Mouse (Mus musculus) neural tube, postnatal 0 days (tissue): ENCODE results near the gene Ppp1ca. TPM values are rescaled to one million over a fixed set of nuclear protein-coding genes. Genes with fewer than 3 reads are reported as not detected.

Source experiments
- microRNA-seq: library from miRNA; unstranded; fragments of <30 nt; microRNA quantifications from one replicate; pipeline ENCODE4, GENCODE M21; 2016
- polyA plus RNA-seq: library from polyadenylated mRNA; unstranded; fragments of >200 nt; fragmentation: Nextera tagmentation; extraction: Ambion mirVana; gene quantifications from 2 replicates; pipeline ENCODE4 v1.2.1, GENCODE M21; 2015

The Ppp1ca gene
- polyA plus RNA-seq: 572 and 576 TPM in 2 replicates

GRCm38 (mm10) chr19:4191528-4192250 lies at the start of gene Ppp1ca:
TSS of gene Ppp1ca (plus strand) at chr19:4192065.

DNA sequence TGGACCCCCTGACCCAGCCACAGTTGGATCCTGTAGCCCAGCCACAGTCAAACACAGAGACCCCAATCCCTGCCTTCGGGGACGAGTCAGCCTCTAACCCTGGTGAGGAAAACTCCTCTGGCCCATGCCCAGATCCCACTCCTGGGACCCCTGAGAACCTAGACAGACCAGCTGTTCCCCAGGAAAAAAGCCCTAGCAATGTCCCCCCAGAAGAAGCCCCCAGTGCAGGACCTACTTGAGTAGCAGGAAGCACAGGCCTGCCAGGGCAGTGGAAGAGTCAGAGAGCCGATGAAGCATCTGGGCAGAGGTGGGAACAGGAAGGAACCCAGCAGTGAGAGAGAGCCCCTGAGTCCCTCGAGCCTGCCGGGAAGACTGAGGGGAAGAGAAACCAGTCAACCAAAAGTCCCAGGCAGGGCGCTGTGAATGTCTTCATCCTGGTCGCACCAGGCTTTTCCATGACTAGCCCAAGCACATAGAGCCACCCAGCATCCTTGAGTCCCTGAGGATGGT lies 48.1 kb upstream of the Ppp1ca start, which contains the start of gene Cabp4:
Cabp4 (minus strand) TSS at position 275 of the 510 bp plus-strand sequence.

GRCm38 (mm10) chr19:4148491-4148806 lies 43.4 kb upstream of the Ppp1ca start, which contains the start of gene Coro1b:
TSS of gene Coro1b (plus strand) at chr19:4148619.

GRCm38 (mm10) chr19:4153232-4153654 lies 38.6 kb upstream of the Ppp1ca start, which contains the start of gene Ptprcap:
TSS of gene Ptprcap (plus strand) at chr19:4153604.

DNA sequence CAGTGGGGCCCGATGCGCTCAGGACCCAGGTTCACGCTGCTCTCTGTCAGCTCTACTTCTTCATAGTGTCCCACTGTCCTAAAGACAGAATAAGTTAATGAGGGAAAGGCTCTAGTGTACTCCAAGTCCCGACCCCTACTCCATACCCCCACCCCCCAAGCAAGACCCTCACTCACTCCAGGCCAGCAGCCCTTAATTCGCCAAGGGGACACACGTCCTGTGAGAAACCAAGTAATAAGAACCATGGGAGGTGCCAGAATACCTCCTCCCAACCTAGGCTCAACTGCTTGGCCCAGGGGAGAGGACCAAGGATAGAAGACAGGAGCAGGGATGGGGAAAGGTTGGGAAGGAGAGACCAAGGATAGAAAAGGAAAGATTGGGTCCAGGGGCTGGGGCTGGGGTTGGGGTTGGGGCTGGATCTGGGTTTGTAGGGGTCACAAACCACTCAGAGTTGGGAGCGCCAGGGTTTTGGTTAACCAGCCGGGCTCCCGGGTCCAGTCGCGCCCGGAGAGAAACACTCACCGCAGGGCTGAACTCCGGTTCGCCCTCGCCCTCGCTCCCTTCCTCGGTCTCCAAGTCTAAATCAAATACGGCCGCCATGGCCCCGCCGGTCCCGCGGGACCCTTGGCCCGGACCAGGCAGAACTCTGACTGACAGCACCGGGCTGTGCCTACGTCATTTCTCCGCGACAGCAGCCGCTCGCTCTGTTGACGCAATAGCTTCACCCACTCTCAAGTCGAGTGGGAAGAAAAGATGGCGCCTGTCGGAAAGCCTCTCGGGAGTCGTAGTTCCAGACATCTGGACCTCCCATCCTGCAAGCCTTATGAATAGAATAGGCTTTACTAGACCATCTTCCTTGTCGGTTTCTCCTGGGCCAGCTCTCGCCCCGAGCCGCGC lies 29.0 kb upstream of the Ppp1ca start, which contains the start of gene Rps6kb2:
Rps6kb2 (minus strand) TSS at position 709 of the 897 bp plus-strand sequence.

GRCm38 (mm10) chr19:4175368-4175947 lies 16.4 kb upstream of the Ppp1ca start, which contains the start of gene Carns1:
TSS of gene Carns1 (minus strand) at chr19:4175479.

DNA sequence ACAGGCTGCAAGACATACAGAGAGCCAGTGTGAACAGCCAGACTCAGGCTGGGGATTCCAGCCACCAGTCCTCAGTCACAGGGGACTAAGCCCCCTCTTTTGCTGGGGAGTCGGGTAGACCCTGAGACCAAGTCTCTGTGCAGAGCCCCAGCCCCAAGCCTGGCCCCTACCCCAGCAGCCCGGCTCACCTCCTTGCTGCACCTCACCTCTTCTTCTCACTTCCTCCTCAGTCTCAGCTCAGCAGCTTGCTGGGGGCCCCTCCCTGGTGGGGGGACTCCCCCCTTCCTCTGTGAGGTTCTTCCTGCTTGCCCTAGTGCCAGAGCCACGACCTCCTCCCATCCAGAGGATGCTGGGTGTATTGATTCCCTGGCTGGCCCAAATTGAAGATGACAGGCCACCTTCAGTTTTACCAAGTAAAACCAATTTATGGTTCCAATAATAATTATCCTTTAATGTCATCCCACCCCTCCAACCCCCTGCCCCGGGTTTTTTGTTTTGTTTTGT lies 982 bp upstream of the Ppp1ca start, which contains the start of gene Tbc1d10c:
Tbc1d10c (minus strand) TSS at position 454 of the 504 bp plus-strand sequence.

DNA sequence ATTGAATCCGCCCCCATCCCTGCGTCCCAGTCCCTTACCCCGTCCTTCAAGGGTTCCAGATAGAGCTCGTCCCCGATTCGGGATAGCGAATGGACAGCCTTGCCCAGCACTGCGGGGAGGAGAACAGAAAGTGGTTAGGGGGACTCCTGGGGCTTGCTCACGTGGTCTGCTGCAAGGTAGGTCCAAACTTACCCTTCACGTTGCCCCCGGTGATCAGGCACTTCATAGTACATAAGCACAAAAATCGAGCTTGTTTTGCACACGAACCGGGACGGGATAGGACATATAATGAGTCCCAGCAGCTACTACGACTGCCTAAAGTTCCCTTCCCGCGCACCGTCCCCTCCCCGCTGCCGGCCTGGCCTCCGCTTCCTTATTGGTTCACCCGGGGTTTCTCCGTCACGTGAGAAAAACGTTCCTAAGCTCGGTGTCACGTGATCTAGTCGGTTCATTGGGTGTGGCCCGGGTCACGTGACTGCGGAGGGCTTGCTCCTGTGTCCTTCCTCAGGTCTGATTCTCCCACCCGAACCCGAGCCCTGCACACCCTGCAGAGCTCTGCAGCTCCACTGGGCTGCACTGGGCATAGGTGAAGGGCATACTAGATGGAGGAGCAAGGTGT lies 9.5 kb downstream of the Ppp1ca start, which contains the start of gene Rad9a:
Rad9a (minus strand) TSS at position 372 of the 619 bp plus-strand sequence.

DNA sequence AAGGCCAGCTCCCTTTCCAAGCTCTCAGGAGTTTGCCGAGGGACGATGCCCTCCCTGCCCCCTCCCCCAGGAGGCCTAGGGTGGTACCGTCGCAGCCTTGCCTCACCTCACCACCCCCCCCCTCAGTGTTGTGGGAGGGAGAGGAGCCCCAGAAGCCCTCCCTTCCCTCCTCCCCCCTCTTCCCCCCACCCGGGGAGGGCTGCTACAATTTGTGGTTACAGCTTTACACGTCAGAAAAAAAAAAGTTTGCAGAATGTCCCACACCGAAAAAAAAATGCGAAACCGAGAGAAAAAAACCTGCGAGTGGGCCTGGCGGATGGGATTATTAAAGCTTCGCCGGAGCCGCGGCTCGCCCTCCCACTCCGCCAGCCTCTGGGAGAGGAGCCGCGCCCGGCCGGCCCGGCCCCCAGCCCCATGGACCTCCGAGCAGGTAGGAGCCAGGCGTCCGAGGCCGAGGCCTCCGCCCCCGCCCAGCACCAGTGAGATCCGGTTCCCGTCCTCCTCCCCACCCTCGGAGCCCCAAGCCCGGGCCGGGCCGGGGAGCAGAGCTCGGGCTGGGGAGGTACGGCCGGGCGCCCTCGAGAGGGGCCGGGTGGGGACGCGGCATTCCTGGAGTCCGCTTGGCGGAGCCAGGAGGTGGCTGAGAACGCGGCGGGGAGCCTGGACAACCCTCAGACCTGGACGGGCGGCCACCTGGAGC lies 22.4 kb downstream of the Ppp1ca start, which contains the start of the genes Clcf1 and AC109138.7:
Clcf1 (plus strand) TSS at position 168 of the 700 bp plus-strand sequence.
AC109138.7 (plus strand) TSS at position 287 of the 700 bp plus-strand sequence.

GRCm38 (mm10) chr19:4231253-4232185 lies 39.7 kb downstream of the Ppp1ca start, which contains the start of gene Pold4:
TSS of gene Pold4 (plus strand) at chr19:4231899.

Small RNA genes lying within 50 kb of the gene (microRNA-seq; reads per million reads assigned to microRNA genes)
- not detected for gene Gm26115

Other genes with a start within 250 kb of the Ppp1ca start
- not detected in 2 replicates for gene Aldh3b3, start 233.4 kb upstream of the Ppp1ca start, polyA plus RNA-seq
- gene Aldh3b2, start 219.7 kb upstream of the Ppp1ca start, polyA plus RNA-seq: 0.45 TPM in 2 replicates
- 4.4 and 5.1 TPM in 2 replicates for gene Acy3, start 205.5 kb upstream of the Ppp1ca start, polyA plus RNA-seq
- 0.12 TPM in 1 of 2 replicates, not detected in the other for gene Tbx10, start 199.3 kb upstream of the Ppp1ca start, polyA plus RNA-seq
- 26.9 and 27.1 TPM in 2 replicates for gene Nudt8, start 191.5 kb upstream of the Ppp1ca start, polyA plus RNA-seq
- 2.2 and 2.6 TPM in 2 replicates for gene Gm49405, start 191.4 kb upstream of the Ppp1ca start, polyA plus RNA-seq
- gene Doc2g, start 188.8 kb upstream of the Ppp1ca start, polyA plus RNA-seq: 3.2 TPM in 2 replicates
- 281 and 291 TPM in 2 replicates for gene Ndufv1, start 179.3 kb upstream of the Ppp1ca start, polyA plus RNA-seq
- 590 and 603 TPM in 2 replicates for gene Gstp1, start 154.1 kb upstream of the Ppp1ca start, polyA plus RNA-seq
- gene Gstp2, start 146.0 kb upstream of the Ppp1ca start, polyA plus RNA-seq: 0.48 and 2.7 TPM in 2 replicates
- gene Gstp3, start 132.5 kb upstream of the Ppp1ca start, polyA plus RNA-seq: not detected in 2 replicates
- gene Cabp2, start 110.5 kb upstream of the Ppp1ca start, polyA plus RNA-seq: not detected in 2 replicates
- 74.2 and 77.2 TPM in 2 replicates for gene Cdk2ap2, start 94.9 kb upstream of the Ppp1ca start, polyA plus RNA-seq
- 90.8 and 110 TPM in 2 replicates for gene Pitpnm1, start 92.1 kb upstream of the Ppp1ca start, polyA plus RNA-seq
- gene Aip, start 66.2 kb upstream of the Ppp1ca start, polyA plus RNA-seq: 103 and 106 TPM in 2 replicates
- not detected in 2 replicates for gene Gpr152, start 52.3 kb upstream of the Ppp1ca start, polyA plus RNA-seq
- gene Cabp4, start 48.0 kb upstream of the Ppp1ca start, polyA plus RNA-seq: 0.26 and 0.76 TPM in 2 replicates
- gene Coro1b, start 43.4 kb upstream of the Ppp1ca start, polyA plus RNA-seq: 94.3 and 112 TPM in 2 replicates
- gene Ptprcap, start 38.5 kb upstream of the Ppp1ca start, polyA plus RNA-seq: 0.70 TPM in 1 of 2 replicates, not detected in the other
- gene Rps6kb2, start 28.7 kb upstream of the Ppp1ca start, polyA plus RNA-seq: 41.9 and 53.4 TPM in 2 replicates
- gene Carns1, start 16.6 kb upstream of the Ppp1ca start, polyA plus RNA-seq: 6.2 and 6.6 TPM in 2 replicates
- gene Tbc1d10c, start 781 bp upstream of the Ppp1ca start, polyA plus RNA-seq: 1.2 and 1.6 TPM in 2 replicates
- gene Rad9a, start 9.6 kb downstream of the Ppp1ca start, polyA plus RNA-seq: 14.9 and 15.7 TPM in 2 replicates
- gene Clcf1, start 22.2 kb downstream of the Ppp1ca start, polyA plus RNA-seq: 1.2 and 1.3 TPM in 2 replicates
- gene AC109138.7, start 22.3 kb downstream of the Ppp1ca start, polyA plus RNA-seq: not detected in 2 replicates
- gene Pold4, start 39.8 kb downstream of the Ppp1ca start, polyA plus RNA-seq: 32.9 and 33.0 TPM in 2 replicates
- gene Ssh3, start 77.1 kb downstream of the Ppp1ca start, polyA plus RNA-seq: 18.8 and 24.1 TPM in 2 replicates
- 85.0 and 93.2 TPM in 2 replicates for gene Ankrd13d, start 91.1 kb downstream of the Ppp1ca start, polyA plus RNA-seq
- gene Grk2, start 114.2 kb downstream of the Ppp1ca start, polyA plus RNA-seq: 37.0 and 46.2 TPM in 2 replicates
- gene Kdm2a, start 206.2 kb downstream of the Ppp1ca start, polyA plus RNA-seq: 21.2 and 22.8 TPM in 2 replicates
- 5.2 and 10.4 TPM in 2 replicates for gene Rhod, start 247.4 kb downstream of the Ppp1ca start, polyA plus RNA-seq